Comparison of ENCODE assay signal across 22 mouse cellular contexts in the genomic region with DNA sequence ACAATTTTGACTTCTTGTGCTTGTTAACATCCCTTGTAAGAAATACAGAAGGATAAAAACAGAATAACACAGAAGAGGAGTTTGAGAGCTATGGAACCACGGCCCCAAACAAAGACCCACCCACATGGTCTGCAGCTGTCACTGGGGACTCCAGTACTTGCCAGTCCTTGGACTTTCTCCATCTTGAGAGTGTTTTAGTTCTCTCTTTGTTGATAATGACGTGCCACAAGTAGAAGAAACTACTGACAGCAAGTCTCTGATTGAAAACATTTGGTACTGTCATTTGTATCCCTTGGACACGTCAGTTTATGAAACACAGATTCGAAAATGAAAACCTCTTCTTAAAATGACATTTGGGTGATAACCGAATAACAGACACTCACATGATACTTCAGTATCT.
DNase-seq lines count a peak whose midpoint lies in the region; ATAC-seq and TF ChIP-seq lines count a peak whose summit lies in the region.
"Had no signal": no experiment of that assay in that cellular context is flagged by ENCODE, and none has a peak within 500 bp of the region (broad histone marks: within the 10 kb centered on the region; RNA-seq: fewer than 3 reads in every experiment).

No protein-coding gene starts in this region.

- H3K4me1 ChIP-seq in lung, embryonic 14.5 days (ENCODE audit: insufficient read depth), result no peaks in the 10 kb centered on the region
- H3K4me1 ChIP-seq in lung, embryonic 16.5 days (replicated peaks; ENCODE audit: control insufficient read depth, insufficient read depth, low read length), result no peaks in the 10 kb centered on the region
- H3K4me1 ChIP-seq: embryonic facial prominence, embryonic 13.5 days; embryonic facial prominence, embryonic 15.5 days; forebrain, embryonic 10.5 days; forebrain, embryonic 12.5 days had no signal

- no peaks in the 10 kb centered on the region for H3K9me3 ChIP-seq in lung, embryonic 14.5 days (ENCODE audit: low read depth, low read length)
- H3K9me3 ChIP-seq in lung, embryonic 16.5 days (ENCODE audit: control insufficient read depth, low read length), result no peaks in the 10 kb centered on the region
- H3K9me3 ChIP-seq: embryonic facial prominence, embryonic 13.5 days; embryonic facial prominence, embryonic 15.5 days; forebrain, embryonic 10.5 days; forebrain, embryonic 12.5 days had no signal

- ATAC-seq in lung, embryonic 14.5 days (ENCODE audit: insufficient read depth), result peak; percentile 91
- peak; percentile 89 for ATAC-seq in lung, embryonic 16.5 days (ENCODE audit: low read depth)
- ATAC-seq: forebrain, embryonic 14.5 days had no signal

- no peaks in the 10 kb centered on the region for H3K27me3 ChIP-seq in lung, embryonic 14.5 days (ENCODE audit: insufficient read depth, low read length)
- no peaks in the 10 kb centered on the region; the same call in 1 of the 2 replicates for H3K27me3 ChIP-seq in lung, embryonic 16.5 days (ENCODE audit: control insufficient read depth, insufficient read depth, low read depth, low read length)
- H3K27me3 ChIP-seq: embryonic facial prominence, embryonic 13.5 days; embryonic facial prominence, embryonic 15.5 days; forebrain, embryonic 12.5 days had no signal

- TF ChIP-seq CTCF in lung, embryonic 14.5 days (IDR thresholded peaks at IDR 0.05; ENCODE audit: low read depth), result no peak

- no peak overlapping the region for H3K9ac ChIP-seq in lung, embryonic 14.5 days
- no peak overlapping the region for H3K9ac ChIP-seq in lung, embryonic 16.5 days (ENCODE audit: low read length)
- H3K9ac ChIP-seq: embryonic facial prominence, embryonic 13.5 days; embryonic facial prominence, embryonic 15.5 days; forebrain, embryonic 12.5 days had no signal

- no peak overlapping the region for H3K27ac ChIP-seq in lung, embryonic 14.5 days (ENCODE audit: low read depth)
- H3K27ac ChIP-seq in lung, embryonic 16.5 days (ENCODE audit: low read length), result no peak overlapping the region
- H3K27ac ChIP-seq: embryonic facial prominence, embryonic 13.5 days; embryonic facial prominence, embryonic 15.5 days; forebrain, embryonic 10.5 days; forebrain, embryonic 12.5 days had no signal

- no peak overlapping the region for H3K4me3 ChIP-seq in lung, embryonic 14.5 days (ENCODE audit: low read depth, low read length)
- H3K4me3 ChIP-seq in lung, embryonic 16.5 days (ENCODE audit: low read length), result no peak overlapping the region
- H3K4me3 ChIP-seq: embryonic facial prominence, embryonic 13.5 days; embryonic facial prominence, embryonic 15.5 days; erythroblast, embryonic 14.5 days; forebrain, embryonic 10.5 days; forebrain, embryonic 12.5 days had no signal

- WGBS in lung, embryonic 14.5 days, result 38% methylated on average over 5 of the region's 5 CpGs
- WGBS in lung, embryonic 16.5 days, result 47% methylated on average over 5 of the region's 5 CpGs

- no peak overlapping the region for H3K4me2 ChIP-seq in lung, embryonic 14.5 days
- H3K4me2 ChIP-seq in lung, embryonic 16.5 days (ENCODE audit: low read depth, low read length), result no peak overlapping the region
- H3K4me2 ChIP-seq: embryonic facial prominence, embryonic 13.5 days; embryonic facial prominence, embryonic 15.5 days; forebrain, embryonic 12.5 days had no signal

- H3K36me3 ChIP-seq in lung, embryonic 14.5 days (ENCODE audit: insufficient read depth), result no peaks in the 10 kb centered on the region
- H3K36me3 ChIP-seq in lung, embryonic 16.5 days (ENCODE audit: control insufficient read depth, insufficient read depth, low read length), result no peaks in the 10 kb centered on the region
- H3K36me3 ChIP-seq: embryonic facial prominence, embryonic 13.5 days; embryonic facial prominence, embryonic 15.5 days; forebrain, embryonic 10.5 days; forebrain, embryonic 12.5 days had no signal

- DNase-seq in lung, embryonic 14.5 days, result peak; percentile 78
- DNase-seq in lung, adult 18-20 months, result no peak
- DNase-seq in lung, postnatal 36 days, result no peak
- peak; percentile 17 for DNase-seq in lung, postnatal 10 days
- DNase-seq in lung, postnatal 14 days, result no peak
- DNase-seq: adrenal gland, adult 2 months; adrenal gland, postnatal 10 days; adrenal gland, postnatal 25 days; cerebellum, adult 11 months; cerebellum, adult 18-20 months; cerebellum, adult 8-10 months; cerebellum, adult 9-11 months; cerebellum, postnatal 14 days; cerebellum, postnatal 36 days; embryo, embryonic 11 days had no signal

Comparison
In these comparisons a context has a peak if more than half of its experiments do, and no peak if none do; other contexts are left out.
1. DNase-seq: peak in lung, embryonic 14.5 days (single experiment) and lung, postnatal 10 days (single experiment); none in lung, adult 18-20 months (0 of 2), lung, postnatal 36 days (single experiment) and lung, postnatal 14 days (single experiment).